Mouse (Mus musculus) retina, adult 2 months (tissue): ENCODE results near the gene Fxyd1.

ENCODE experiments used
- DNase-seq: peaks from one replicate; pipeline ENCODE4 v3.0.0-alpha.2; 2012; ENCODE audit warnings: low read depth, low spot score

Gene Fxyd1

DNA sequence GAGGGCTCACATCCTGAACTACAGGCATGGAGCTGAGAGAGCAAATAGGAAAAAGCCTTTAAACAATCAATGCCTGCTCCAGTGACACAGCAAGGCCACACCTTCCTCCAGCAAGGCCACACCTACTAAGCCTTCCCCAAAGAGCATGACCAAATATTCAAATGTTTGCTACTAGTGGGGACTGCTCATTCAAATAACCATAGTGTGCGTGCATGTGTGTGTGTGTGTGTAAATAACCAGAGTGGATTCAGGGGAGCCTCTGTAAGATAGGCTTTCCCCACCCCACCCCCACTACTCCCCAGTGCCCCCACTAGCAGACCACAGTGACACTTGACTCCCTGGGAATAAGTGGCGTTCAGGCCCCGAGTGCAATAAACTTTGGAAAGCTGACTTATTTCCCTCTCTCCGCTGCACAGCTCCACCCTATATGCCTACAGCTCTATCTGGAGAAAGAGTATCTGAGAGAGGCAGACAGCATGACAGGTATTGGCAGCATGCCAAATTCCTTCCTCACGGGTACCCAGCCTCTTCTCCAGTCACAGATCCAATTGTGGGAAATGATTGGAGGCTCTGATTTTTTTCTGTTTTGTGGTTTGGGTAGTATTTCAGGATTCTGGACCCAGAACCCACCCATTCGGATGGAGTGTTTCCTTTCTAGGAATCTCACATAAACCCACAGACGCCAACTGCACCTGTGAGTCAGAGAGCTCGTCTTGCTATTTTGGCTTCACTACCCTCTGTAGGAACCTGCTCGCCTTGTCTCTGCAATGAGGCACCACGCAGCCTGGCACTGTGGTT is 39.7 kb downstream of the Fxyd1 start:
- no peak for DNase-seq

DNA sequence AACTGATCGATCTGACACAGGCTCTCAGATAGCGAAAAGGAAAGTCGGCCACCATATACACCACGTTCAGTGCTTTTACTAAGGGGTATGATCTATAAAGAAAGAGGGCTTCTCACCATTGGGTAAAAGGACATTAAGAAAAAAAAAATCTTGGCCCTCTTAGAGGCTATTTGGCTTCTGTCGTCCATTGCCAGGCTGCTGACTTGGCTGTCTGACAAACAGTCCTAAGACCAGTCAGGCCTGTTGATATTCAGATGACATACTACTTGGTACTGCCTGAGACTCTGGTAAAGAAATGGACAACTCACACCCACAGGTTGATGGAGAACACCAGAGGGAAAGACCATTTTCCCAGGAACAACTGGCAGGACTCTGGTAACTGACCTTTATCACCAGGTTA is 44.0 kb downstream of the Fxyd1 start:
- no peak for DNase-seq

DNA sequence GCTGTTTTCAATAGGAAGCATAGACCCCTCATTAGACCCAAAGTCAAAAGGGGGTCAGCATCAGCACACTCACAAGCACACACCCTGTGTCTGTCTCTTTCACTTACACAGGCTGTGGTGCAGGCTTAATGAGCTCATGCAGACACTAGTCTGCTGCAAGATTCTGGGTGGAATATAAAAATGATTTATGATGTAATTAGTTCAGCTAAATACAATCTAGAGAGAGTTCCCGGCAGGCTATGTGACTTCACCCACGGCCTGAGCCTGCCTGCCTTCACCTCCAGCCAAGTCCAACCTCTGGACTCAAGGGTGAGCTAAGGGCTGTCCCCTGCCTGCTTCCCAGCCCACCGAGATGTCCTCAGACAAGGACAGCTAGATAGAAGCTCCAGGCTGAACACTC is 48.1 kb downstream of the Fxyd1 start:
- DNase-seq: no peak

DNA sequence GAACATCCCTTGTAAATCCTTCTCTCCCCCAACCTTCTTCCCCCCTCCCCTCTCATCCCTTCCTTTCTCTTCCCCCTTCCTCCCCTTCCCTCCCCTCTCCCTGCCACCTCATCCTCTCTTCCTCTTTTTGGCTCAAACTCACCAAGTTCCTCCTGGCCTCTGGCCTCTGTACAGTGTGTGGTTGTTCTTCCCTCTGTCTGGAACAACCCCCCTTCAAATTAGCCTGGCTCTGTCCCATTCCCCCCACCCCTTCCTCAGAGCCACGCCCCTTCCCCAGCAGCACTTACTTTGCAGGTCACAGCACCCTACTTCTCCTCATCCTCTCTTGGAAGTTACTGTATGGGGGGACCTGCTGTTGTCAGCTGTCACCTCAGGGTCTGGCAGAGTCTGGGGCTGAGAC is 48.8 kb downstream of the Fxyd1 start:
- no peak for DNase-seq

DNA sequence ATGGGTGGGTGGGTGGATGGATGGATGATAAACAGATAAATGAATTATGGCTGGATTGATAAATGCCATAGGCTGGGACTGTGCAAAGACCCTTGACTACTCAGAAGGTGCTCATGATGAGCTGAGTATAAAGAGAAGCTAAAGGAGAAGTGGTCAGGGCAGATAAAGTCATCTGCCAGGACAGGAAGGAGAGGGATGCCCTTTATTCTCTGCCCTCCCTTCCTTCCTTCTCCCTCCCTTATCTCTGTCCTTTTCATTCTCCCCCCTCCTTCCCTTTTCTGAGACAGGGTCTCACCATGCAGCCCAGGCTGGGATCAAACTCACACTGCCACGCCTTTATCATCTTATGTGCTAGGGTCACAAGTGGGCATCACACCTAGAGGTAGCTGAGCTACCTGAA is 49.2 kb downstream of the Fxyd1 start:
- DNase-seq: no peak

DNA sequence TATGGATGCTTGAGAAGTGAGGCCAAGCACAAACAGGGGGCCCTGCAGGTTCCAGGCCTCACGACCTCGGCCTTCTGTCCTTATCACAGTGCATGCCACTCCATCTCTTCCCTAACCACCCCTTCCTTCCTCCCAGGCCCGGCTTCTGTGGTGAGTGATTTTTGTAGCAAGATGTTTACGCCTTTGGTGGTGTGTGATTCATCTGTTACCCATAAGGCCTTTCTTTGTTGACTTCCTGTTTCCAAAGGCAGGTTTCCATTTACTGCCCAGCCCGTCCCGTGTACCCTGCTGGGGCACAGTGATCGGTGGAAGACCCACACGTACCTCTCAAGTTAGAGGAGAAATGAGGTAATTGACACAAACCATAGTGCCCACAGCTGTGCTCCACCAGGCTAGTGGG is 54.3 kb downstream of the Fxyd1 start:
- no peak for DNase-seq
